Mouse (Mus musculus) gastrocnemius, adult 2 months (tissue): Measurements from ENCODE around the gene Slc25a47. TPM values are rescaled to one million over a fixed set of nuclear protein-coding genes. Genes with fewer than 3 reads are reported as not detected.

Experiments
- DNase-seq: peaks from one replicate; pipeline ENCODE4 v3.0.0; 2022
- H3K27ac ChIP-seq: fragments of 200-600 bp; 2 replicates; pipeline ENCODE4 v1.8.1; 2022; ENCODE audit warnings: mild to moderate bottlenecking
- H3K4me3 ChIP-seq: fragments of 200-600 bp; 2 replicates; pipeline ENCODE4 v1.8.1; 2022; ENCODE audit warnings: mild to moderate bottlenecking, moderate library complexity
- CTCF ChIP-seq: fragments of 200-600 bp; IDR thresholded peaks from 2 replicates; pipeline ENCODE4 v1.8.1; 2022; ENCODE audit warnings: antibody characterized with exemption, mild to moderate bottlenecking, moderate library complexity
- intact Hi-C: fragments of 180-260 bp; cut with DNase I; formaldehyde crosslinking; loops from one replicate; pipeline ENCODE4 v1.15.1; 2025
- long read RNA-seq, 2 experiments: library from polyadenylated mRNA; stranded (forward); transcript quantifications; one replicate each; pipeline ENCODE4 v2.0.0; 2021
- total RNA-seq, 2 experiments: library from RNA; stranded (reverse); gene quantifications; 2 replicates each; pipeline ENCODE4 v1.2.3; 2021

Slc25a47 gene
- total RNA-seq: 1 to 10 TPM; 7.7 to 8.8 TPM
- long read RNA-seq, experiment 1, partial matches to known transcripts: 2 of 12 reads
- long read RNA-seq, experiment 1, other reads (novel, unspliced or antisense): 9 of 12 reads
- long read RNA-seq, experiment 2, partial matches to known transcripts: 0 of 2 reads
- long read RNA-seq, experiment 2, other reads (novel, unspliced or antisense): 1 of 2 reads

DNA sequence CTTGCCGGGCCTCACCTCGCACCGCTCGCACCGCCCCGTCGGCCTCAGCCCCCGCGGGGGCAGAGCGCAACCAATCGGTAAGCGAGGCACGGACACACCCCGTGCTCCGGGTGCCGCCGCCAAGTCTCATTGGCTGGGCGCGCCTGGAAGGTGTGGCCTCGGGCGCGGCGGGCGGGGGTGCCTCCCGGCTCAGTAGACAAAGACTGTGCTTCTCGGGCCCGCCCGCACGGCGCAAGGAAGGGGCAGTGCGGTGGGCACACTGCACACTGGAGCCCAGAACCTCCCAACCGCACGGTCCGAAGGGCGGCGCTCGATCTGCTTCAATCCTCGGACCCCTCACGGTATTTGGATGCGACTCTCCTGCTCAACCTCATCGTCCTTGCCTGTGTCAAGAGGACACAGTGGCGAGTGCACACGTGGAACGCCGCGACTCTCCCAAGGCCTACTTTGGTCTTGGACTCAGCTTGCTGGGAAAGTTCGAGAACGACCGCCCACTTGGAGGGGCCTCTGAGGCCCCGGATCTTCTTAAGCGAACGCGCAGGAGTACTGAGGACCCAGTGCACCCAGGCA is at the start of gene Slc25a47, which contains the start of gene Slc25a29:
Gene Slc25a47 (plus strand): TSS at position 207 of the 570 bp plus-strand sequence.
Gene Slc25a29 (minus strand): TSS at position 44 of the 570 bp plus-strand sequence.
- H3K4me3 ChIP-seq: peak within 1 kb of the TSS; percentile 92
- intact Hi-C loops: loop anchor here (2.0 kb wide), 1 partner anchor 41 kb away; no protein-coding TSS in a partner anchor
- peak; percentile 100 for DNase-seq
- peak within 1 kb of the TSS; percentile 90 for H3K27ac ChIP-seq
- 0 out of 2 replicates have a peak, but pooled peaks have one; percentile 16 for TF ChIP-seq CTCF

DNA sequence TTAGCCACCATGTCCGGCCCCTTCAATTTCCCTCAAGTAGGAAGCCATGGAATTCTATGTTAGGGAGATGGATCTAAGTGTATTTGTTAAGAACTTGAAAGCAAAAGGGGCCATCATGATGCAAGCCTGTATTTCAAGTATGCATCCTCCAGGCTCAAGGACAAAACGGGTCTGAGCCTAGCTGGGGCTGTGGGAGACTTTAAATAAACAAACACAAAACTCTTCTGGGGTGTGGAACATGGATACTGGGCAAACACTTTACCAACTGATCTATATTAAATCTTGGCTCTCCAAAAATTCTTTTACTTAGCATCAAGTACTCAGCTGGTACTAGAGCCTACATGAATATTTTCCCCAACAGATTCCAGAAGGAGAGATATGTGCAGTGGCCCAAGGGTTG is 48.5 kb upstream of the Slc25a47 start:
- no peak for DNase-seq
- TF ChIP-seq CTCF: no peak
- Histone ChIP-seq H3K27ac (no peak overlapping the region), H3K4me3 (no peak overlapping the region)
- intact Hi-C loops: no loop called here

DNA sequence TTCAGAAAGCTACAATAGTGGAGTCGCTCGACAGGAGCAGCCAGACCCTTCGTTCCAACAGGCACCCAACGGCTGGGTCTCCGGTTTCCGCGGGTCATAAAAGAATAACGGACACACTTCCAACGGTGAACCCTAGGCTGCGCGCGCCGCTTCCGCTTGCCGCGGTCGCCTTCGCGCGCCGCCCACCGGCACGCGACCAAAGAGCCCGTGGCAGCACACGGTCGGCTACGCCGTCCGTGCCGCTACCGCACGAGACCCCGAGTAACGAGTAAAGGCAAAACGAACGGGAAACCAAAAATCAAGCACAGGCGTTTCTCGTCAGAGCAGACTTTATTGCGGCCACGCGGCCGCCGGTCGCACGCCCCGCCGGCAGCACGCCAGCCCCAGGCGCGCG is 43.7 kb upstream of the Slc25a47 start:
- H3K27ac ChIP-seq: peak overlapping the region; percentile 98
- intact Hi-C loops: no loop called here
- H3K4me3 ChIP-seq: peak overlapping the region; percentile 100
- peak; percentile 89 for DNase-seq
- TF ChIP-seq CTCF: no peak

- 0 out of 2 replicates have a peak, but pooled peaks have one; percentile 4 for TF ChIP-seq CTCF
- Histone ChIP-seq H3K27ac (peak within 1 kb of the TSS; percentile 98), H3K4me3 (peak within 1 kb of the TSS; percentile 100)
- intact Hi-C loops: no loop called here
- DNase-seq: peak; percentile 100
Measured at GRCm38 (mm10) chr12:108792546-108793452, 43.0 kb upstream of the Slc25a47 start, which contains the start of gene Yy1. Yy1 (plus strand) TSS chr12:108792973.

DNA sequence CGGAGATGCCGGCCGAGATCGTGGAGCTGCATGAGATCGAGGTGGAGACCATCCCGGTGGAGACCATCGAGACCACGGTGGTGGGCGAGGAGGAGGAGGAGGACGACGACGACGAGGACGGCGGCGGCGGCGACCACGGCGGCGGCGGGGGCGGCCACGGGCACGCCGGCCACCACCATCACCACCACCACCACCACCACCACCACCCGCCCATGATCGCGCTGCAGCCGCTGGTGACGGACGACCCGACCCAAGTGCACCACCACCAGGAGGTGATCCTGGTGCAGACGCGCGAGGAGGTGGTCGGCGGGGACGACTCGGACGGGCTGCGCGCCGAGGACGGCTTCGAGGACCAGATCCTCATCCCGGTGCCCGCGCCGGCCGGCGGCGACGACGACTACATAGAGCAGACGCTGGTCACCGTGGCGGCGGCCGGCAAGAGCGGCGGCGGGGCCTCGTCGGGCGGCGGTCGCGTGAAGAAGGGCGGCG is 42.3 kb upstream of the Slc25a47 start:
- TF ChIP-seq CTCF: no peak
- Histone ChIP-seq H3K4me3 (peak overlapping the region; percentile 100), H3K27ac (peak overlapping the region; percentile 98)
- DNase-seq: peak; percentile 68
- intact Hi-C loops: no loop called here

DNA sequence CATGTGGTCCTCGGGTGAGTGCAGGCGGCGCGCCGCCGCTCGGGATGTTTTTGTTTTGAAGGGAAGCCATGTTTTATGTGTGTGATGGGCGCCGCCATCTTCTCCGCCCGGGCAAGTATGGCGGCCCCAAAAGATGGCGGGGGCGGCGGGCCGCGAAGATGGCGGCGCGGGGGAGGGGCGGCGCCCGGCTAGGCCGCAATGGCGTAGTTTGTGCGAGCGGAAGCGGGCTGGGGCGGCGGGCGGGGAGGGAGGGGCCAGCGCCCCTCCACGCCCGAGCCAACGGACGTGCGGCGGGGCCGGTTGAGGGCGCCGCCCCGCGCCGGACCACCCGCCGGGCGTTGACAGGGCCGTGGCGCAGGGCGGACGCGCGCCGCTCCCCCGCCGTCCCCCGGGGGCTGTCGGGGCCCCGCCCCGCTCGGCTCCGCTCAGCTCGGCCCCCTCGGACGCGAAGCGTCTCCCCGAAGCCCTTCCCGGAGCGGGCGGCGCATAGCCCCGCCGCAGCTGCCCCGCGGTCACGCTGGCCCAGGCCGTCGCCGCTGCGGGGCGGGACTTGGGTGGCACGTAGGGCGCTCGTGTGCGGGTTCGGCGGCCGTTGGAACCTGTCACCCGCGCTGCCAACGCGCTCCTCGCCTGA is 41.7 kb upstream of the Slc25a47 start:
- Histone ChIP-seq H3K4me3 (peak overlapping the region; percentile 100), H3K27ac (peak overlapping the region; percentile 98)
- peak; percentile 93 for DNase-seq
- no peak for TF ChIP-seq CTCF
- intact Hi-C loops: loop anchor here (2.0 kb wide), 1 partner anchor 41 kb away; the partner anchor contains the start of gene Slc25a29

DNA sequence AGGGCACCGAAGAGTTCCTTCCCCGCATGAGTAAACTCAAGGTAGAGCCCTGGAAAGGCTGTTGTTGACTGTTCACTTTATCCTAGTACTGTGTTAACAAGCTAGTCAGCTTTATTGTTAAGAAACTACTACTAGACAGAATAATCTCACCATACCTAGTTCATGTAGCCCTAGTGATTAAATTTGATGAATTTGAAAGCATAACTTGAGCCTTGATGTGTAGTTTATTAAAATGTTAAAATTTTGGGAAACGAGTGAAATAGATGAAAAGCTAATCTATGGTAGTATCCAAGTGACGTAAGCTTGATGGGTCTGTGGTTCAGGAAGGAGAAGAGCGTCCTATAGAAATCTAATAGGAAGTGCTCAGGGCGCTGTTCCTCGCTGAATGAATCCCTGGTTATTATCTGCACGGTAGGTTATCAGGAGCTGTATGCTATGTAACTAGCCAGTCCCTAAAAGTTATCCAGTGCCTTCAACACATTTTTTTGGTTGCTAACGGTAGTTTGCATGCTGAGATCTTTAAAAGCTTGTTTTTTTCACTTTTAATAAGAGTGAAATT is 40.8 kb upstream of the Slc25a47 start:
- DNase-seq: no peak
- intact Hi-C loops: loop anchor here (2.0 kb wide), 1 partner anchor 40 kb away; the partner anchor contains the start of gene Slc25a29
- Histone ChIP-seq H3K27ac (peak overlapping the region; percentile 98), H3K4me3 (peak overlapping the region; percentile 100)
- TF ChIP-seq CTCF: no peak

GRCm38 (mm10) chr12:108801613-108802012 is 34.2 kb upstream of the Slc25a47 start:
- Histone ChIP-seq H3K27ac (peak overlapping the region; percentile 52), H3K4me3 (no peak overlapping the region)
- intact Hi-C loops: no loop called here
- no peak for TF ChIP-seq CTCF
- DNase-seq: no peak

DNA sequence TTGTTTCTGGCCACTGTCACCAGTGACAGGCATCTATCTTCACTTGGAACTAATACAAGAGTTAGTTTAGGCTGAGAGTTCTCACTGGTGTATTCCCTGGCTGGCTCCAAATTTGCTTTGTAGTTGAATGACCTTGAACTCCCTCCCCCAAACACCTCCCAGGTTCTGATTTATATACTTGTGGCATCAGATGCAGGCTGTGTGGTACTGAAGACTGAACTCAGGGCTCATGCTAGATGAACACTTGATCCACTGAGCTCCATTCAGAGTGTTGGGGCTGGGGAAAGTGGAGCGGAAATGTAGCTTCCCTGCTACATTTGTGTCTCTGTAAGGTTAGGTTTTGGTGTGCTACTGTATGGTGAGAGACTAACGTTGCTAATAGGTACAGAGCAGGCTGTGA is 31.5 kb upstream of the Slc25a47 start:
- H3K4me3 ChIP-seq: no peak overlapping the region
- TF ChIP-seq CTCF: no peak
- intact Hi-C loops: no loop called here
- DNase-seq: no peak
- no peak overlapping the region for H3K27ac ChIP-seq

- H3K4me3 ChIP-seq: no peak overlapping the region
- peak overlapping the region; percentile 0; the same call in 1 of the 2 replicates for H3K27ac ChIP-seq
- no peak for DNase-seq
- no peak for TF ChIP-seq CTCF
- intact Hi-C loops: no loop called here
Measured at GRCm38 (mm10) chr12:108808465-108808864, 27.4 kb upstream of the Slc25a47 start.

GRCm38 (mm10) chr12:108809771-108810170 is 26.1 kb upstream of the Slc25a47 start:
- Histone ChIP-seq H3K4me3 (no peak overlapping the region), H3K27ac (peak overlapping the region; percentile 36; the same call in 1 of the 2 replicates)
- DNase-seq: no peak
- no peak for TF ChIP-seq CTCF
- intact Hi-C loops: loop anchor here (5.0 kb wide), 1 partner anchor 88 kb away; no protein-coding TSS in a partner anchor
